Mouse (Mus musculus) midbrain, postnatal 0 days (tissue): ENCODE results near the gene Ffar3. TPM values are rescaled to one million over a fixed set of nuclear protein-coding genes. Genes with fewer than 3 reads are reported as not detected.

Experiments used
- ATAC-seq: fragments of 200-750 bp; cut with Nextera tagmentation; 2 replicates; pipeline ENCODE4 v1.8.0; 2017; ENCODE audit warnings: moderate number of reproducible peaks, mild to moderate bottlenecking, moderate TSS enrichment, moderate library complexity; ENCODE audit not compliant: low FRiP score
- DNase-seq: peaks from one replicate; pipeline ENCODE4 v3.0.0-alpha.2; 2015; ENCODE audit warnings: low spot score
- H3K27ac ChIP-seq: fragments of 300-500 bp; sonication (generic); 2 replicates; pipeline ENCODE4 v1.5.1; 2014; ENCODE audit warnings: low read depth, mild to moderate bottlenecking, low read length, mixed read lengths
- H3K27me3 ChIP-seq: fragments of 300-500 bp; sonication (generic); 2 replicates; pipeline ENCODE4 v1.6.1; 2014; ENCODE audit warnings: low read length, control low read depth, mixed read lengths; ENCODE audit not compliant: insufficient read depth
- H3K36me3 ChIP-seq: fragments of 300-500 bp; sonication (generic); 2 replicates; pipeline ENCODE4 v1.6.1; 2014; ENCODE audit warnings: low read length, control low read depth, mixed read lengths; ENCODE audit not compliant: insufficient read depth
- H3K4me1 ChIP-seq: fragments of 300-500 bp; sonication (generic); 2 replicates; pipeline ENCODE4 v1.6.1; 2014; ENCODE audit warnings: mild to moderate bottlenecking, control low read depth, antibody characterized with exemption, low read length, mixed read lengths; ENCODE audit not compliant: insufficient read depth
- H3K4me2 ChIP-seq: fragments of 300-500 bp; sonication (generic); 2 replicates; pipeline ENCODE4 v1.6.1; 2014; ENCODE audit warnings: low read depth, mild to moderate bottlenecking, low read length, mixed read lengths; ENCODE audit not compliant: poor library complexity, severe bottlenecking
- H3K4me3 ChIP-seq: fragments of 300-500 bp; sonication (generic); 2 replicates; pipeline ENCODE4 v1.5.1; 2014; ENCODE audit warnings: low read depth, mild to moderate bottlenecking, low read length, moderate library complexity
- H3K9ac ChIP-seq: fragments of 300-500 bp; sonication (generic); replicated peaks from 2 replicates; pipeline ENCODE4 v1.6.1; 2014; ENCODE audit warnings: mild to moderate bottlenecking, low read length, moderate library complexity, mixed read lengths; ENCODE audit not compliant: poor library complexity, severe bottlenecking
- H3K9me3 ChIP-seq: fragments of 300-500 bp; sonication (generic); 2 replicates; pipeline ENCODE4 v1.6.1; 2016; ENCODE audit warnings: low read length, control low read depth
- CTCF ChIP-seq: IDR thresholded peaks from 2 replicates; pipeline ENCODE4 v1.5.1; 2016; ENCODE audit warnings: antibody characterized with exemption, mild to moderate bottlenecking
- WGBS: fragments of 180-500 bp; shearing (Covaris S2); extraction: QIAGEN DNeasy Blood & Tissue Kit; methylation state at CpG from one replicate; pipeline ENCODE4 v1.1.7; 2014; 5-methylcytosine and 5-hydroxymethylcytosine counted together
- polyA plus RNA-seq: library from polyadenylated mRNA; unstranded; fragments of >200 nt; fragmentation: Nextera tagmentation; extraction: Ambion mirVana; gene quantifications from 2 replicates; pipeline ENCODE4 v1.2.1, GENCODE M21; 2015
- total RNA-seq: library from RNA; depleted of rRNA; stranded (reverse); fragments of >200 nt; gene quantifications from 2 replicates; pipeline ENCODE4 v1.2.3, GENCODE M21; 2014

Ffar3 gene
- total and polyA plus RNA-seq, 2 experiments from 2014 or later = not detected

DNA sequence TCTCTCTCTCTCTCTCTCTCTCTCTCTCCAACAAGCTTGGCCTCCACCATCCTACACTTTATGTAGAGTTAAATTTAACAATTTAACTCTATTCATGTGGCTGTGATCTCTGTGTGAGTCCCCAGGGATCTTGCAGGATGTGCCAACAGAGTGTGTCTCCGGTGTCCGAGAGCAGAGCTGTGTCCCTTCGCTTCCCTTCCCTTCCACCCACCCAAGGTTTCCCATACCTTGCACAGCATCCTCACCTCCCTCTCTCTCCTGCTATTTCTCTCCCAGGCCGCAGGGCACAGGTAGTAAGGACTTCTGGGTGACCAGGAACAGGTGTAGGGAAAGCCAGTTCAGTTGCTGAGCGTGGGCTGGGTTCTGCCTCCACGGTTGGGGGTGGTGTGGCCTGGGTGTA, 23.0 kb upstream of the Ffar3 start:
- no peaks in the 10 kb centered on the region for H3K9me3 ChIP-seq
- ATAC-seq = no peak
- H3K36me3 ChIP-seq = no peaks in the 10 kb centered on the region
- no peak overlapping the region for H3K4me3 ChIP-seq
- H3K4me2 ChIP-seq = no peak overlapping the region
- H3K9ac ChIP-seq = no peak overlapping the region
- WGBS = 78% methylated on average over 6 of the region's 6 CpGs
- no peaks in the 10 kb centered on the region for H3K27me3 ChIP-seq
- no peak overlapping the region for H3K27ac ChIP-seq
- no peak for TF ChIP-seq CTCF
- no peak for DNase-seq
- no peaks in the 10 kb centered on the region for H3K4me1 ChIP-seq

DNA sequence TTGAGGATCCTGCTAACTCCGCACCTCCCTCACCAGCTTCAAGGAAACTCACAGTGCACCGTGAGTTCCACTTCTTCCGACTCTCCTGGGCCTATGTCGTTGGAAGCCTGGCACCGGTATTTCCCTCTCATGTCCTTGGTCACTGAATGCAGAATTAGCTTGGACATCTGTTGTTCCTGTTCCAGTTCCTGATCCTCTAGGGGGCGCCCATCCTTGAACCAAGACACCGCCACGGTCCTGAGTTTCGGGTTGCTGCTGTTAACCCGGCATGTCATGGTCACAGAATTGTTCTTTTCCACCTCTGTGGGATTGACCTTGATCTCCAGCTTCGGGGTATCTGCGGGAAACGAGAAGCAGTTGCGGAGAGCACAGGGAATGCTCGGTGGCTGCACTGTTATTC, 17.1 kb upstream of the Ffar3 start:
- 0 out of 2 replicates have a peak, but pooled peaks cover 4% of the 10 kb centered on the region for H3K27me3 ChIP-seq
- no peak overlapping the region for H3K4me3 ChIP-seq
- WGBS = 27% methylated on average over 15 of the region's 15 CpGs
- no peaks in the 10 kb centered on the region for H3K9me3 ChIP-seq
- no peak overlapping the region for H3K27ac ChIP-seq
- peak overlapping the region; percentile 21; the same call in 1 of the 2 replicates for H3K4me2 ChIP-seq
- no peaks in the 10 kb centered on the region for H3K4me1 ChIP-seq
- peak; percentile 73 for DNase-seq
- no peaks in the 10 kb centered on the region for H3K36me3 ChIP-seq
- peak; percentile 75 for TF ChIP-seq CTCF
- ATAC-seq = no peak
- H3K9ac ChIP-seq = no peak overlapping the region

DNA sequence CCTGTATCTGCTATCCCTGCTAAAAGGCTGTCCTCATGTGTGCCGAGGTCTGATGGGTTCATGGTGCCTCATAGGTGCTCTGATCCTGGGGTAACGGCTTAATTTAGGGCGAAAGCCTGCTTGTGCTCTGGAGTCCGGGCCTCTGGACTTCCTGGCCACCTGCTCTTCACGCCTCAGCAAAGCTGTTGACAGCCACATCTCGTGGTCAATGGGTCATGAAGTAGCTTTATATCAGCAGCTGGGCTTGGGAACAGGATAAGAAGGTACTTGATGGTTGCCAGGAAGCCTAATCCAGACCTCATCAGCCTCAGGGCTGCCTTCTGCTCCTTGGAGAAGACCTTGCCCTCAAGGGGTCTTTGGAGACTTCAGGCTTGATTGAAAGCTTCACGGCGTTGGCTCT, 7.4 kb upstream of the Ffar3 start:
- Histone ChIP-seq H3K9ac (no peak overlapping the region), H3K36me3 (no peaks in the 10 kb centered on the region), H3K4me3 (no peak overlapping the region), H3K9me3 (no peaks in the 10 kb centered on the region), H3K27me3 (no peaks in the 10 kb centered on the region; the same call in 1 of the 2 replicates), H3K4me1 (no peaks in the 10 kb centered on the region), H3K27ac (no peak overlapping the region), H3K4me2 (no peak overlapping the region)
- WGBS = 57% methylated on average over 8 of the region's 8 CpGs
- ATAC-seq = no peak
- no peak for TF ChIP-seq CTCF
- no peak for DNase-seq

DNA sequence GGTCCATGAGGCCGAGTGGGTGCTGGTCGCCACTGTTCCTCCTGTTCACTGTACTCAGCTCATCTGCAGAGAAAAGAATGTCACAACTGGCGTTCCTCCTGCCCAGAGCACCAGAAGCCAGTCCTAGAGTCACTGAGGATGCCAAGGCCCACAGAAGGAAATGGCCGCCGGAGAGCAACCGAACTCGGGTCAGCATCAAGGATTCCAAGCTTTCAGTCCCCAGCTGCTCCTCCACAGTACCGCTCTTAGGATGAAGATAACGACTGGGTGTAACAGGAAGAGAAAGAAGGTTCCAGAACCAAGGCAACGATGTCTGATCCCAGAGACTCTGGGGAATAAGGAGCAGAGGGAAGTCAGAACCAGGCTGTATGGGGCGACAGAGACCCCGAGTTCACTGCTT, 5.5 kb upstream of the Ffar3 start, which contains the start of gene Ffar1:
Gene Ffar1 (minus strand): TSS at position 101 of the 400 bp plus-strand sequence.
- Histone ChIP-seq H3K9me3 (no peaks in the 10 kb centered on the region), H3K36me3 (no peaks in the 10 kb centered on the region), H3K4me1 (no peaks in the 10 kb centered on the region), H3K27me3 (no peaks in the 10 kb centered on the region; the same call in 1 of the 2 replicates), H3K27ac (peak within 1 kb of the TSS; percentile 58; the same call in 1 of the 2 replicates), H3K4me2 (no peak within 1 kb of the TSS), H3K4me3 (no peak within 1 kb of the TSS), H3K9ac (peak within 1 kb of the TSS; percentile 13; the same call in 1 of the 2 replicates)
- ATAC-seq = no peak
- 90% methylated on average over 12 of the region's 12 CpGs for WGBS
- TF ChIP-seq CTCF = no peak
- DNase-seq = no peak

DNA sequence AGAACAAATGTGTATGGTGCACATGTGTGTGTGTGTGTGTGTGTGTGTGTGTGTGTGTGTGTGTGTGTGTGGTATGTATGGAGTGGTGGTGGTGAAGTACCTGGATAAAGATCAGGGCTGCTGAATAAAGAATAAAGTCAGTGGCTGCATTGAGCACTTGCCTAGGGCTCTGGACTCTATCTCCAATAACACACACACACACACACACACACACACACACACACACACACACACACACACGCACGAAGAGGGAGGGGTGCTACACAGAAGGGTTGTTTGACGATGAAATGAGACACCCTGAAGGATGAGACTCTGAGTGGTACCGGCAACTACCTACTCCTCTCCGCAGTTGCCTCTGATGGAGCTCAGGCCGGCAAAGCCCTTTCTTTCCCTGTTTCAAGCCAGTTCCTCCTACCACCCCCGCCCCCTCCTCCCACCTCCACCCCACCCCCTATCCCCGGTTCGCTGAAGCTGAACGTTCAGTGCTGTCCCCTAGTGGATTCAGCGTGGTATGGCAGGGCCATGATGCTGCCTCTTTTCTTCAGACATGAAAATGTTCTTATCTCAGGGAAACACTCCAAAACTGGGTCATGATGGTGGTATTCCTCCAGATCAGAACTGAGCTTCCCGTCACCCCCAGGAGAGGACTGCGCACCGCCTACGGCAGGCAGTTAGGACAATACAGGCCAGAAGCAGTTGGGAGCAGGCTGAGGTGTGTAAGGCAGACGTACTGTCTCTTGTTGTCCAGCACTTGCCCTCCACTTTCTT, 3.8 kb upstream of the Ffar3 start:
- Histone ChIP-seq H3K9ac (peak overlapping the region; percentile 36; the same call in 1 of the 2 replicates), H3K9me3 (no peaks in the 10 kb centered on the region), H3K27ac (peak overlapping the region; percentile 58; the same call in 1 of the 2 replicates), H3K4me2 (peak overlapping the region; percentile 39), H3K4me1 (no peaks in the 10 kb centered on the region), H3K27me3 (no peaks in the 10 kb centered on the region; the same call in none of the 2 replicates), H3K36me3 (no peaks in the 10 kb centered on the region), H3K4me3 (peak overlapping the region; percentile 20)
- peak; percentile 85 for TF ChIP-seq CTCF
- WGBS = 6% methylated on average over 14 of the region's 16 CpGs
- DNase-seq (peak; percentile 86), ATAC-seq (peak; percentile 60)

DNA sequence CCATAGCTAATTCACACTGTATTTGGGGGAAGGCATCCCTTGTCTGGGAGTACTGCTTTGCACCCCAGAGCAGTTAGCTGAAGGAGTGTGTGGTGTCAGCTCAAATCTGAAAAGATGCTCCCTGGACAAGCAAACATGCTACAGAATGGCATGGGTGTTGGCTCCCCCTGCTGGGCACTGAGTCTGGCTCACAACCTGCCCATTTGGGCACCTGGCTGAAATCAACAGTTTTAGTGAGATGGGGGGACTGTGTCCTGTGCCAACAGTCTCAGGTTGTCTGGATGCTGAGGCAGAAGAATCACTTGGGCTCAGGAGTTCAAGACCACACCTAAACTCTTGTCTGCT, 3.3 kb upstream of the Ffar3 start:
- DNase-seq = peak; percentile 85
- Histone ChIP-seq H3K9ac (no peak overlapping the region), H3K27me3 (no peaks in the 10 kb centered on the region; the same call in none of the 2 replicates), H3K4me2 (peak overlapping the region; percentile 39; the same call in 1 of the 2 replicates), H3K36me3 (no peaks in the 10 kb centered on the region), H3K4me3 (no peak overlapping the region), H3K27ac (no peak overlapping the region), H3K4me1 (no peaks in the 10 kb centered on the region), H3K9me3 (no peaks in the 10 kb centered on the region)
- ATAC-seq = peak; percentile 55
- peak; percentile 91 for TF ChIP-seq CTCF
